Mouse (Mus musculus): ENCODE measurements around the gene Hddc3. TPM values are rescaled to one million over a fixed set of nuclear protein-coding genes. Genes with fewer than 3 reads are reported as not detected.
A peak's percentile ranks its signal among the peaks of the same experiment; 100 is the strongest.

Gene Hddc3
- polyA plus RNA-seq, 1 experiment: 83.3 TPM

DNA sequence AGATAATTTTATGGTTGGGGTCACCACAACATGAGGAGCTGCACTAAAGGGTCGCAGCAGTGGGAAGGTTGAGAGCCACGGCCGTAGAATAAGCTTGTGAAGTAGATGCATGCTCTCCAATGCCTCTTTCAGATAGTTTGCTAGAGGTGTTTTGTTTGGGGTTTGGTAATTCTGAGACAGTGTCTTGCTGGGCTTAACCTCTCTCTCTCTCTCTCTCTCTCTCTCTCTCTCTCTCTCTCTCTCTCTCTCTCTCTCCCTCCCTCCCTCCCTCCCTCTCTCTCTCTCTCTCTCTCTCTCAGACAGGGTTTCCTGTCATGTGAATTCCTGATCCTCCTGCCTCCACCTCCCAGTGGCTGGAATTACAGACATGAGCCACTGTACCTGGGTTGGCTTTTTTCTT lies 31.8 kb downstream of the Hddc3 start:
- Histone ChIP-seq H3ac (ENCODE audit: control insufficient read depth, insufficient read length) (no peak overlapping the region), H3K36me3 (ENCODE audit: control insufficient read depth, insufficient read depth) (no peaks in the 10 kb centered on the region), H3K4me3 (no peak overlapping the region), H3K4me2 (ENCODE audit: low read depth) (peak overlapping the region; percentile 71), H3K27me3 (ENCODE audit: control insufficient read depth, insufficient read depth, insufficient read length) (no peaks in the 10 kb centered on the region), H3K79me2 (ENCODE audit: control insufficient read depth, insufficient read depth) (no peaks in the 10 kb centered on the region)
- TF ChIP-seq REST (IDR thresholded peaks at IDR 0.05; ENCODE audit: insufficient read depth, insufficient read length) (no peak), TCF12 (IDR thresholded peaks at IDR 0.05; ENCODE audit: insufficient read depth, poor library complexity, severe bottlenecking) (no peak), MAX (IDR thresholded peaks at IDR 0.05; ENCODE audit: low read depth) (no peak), E2F4 (IDR thresholded peaks at IDR 0.05; ENCODE audit: insufficient read depth) (no peak), USF1 (IDR thresholded peaks at IDR 0.05; ENCODE audit: low read depth) (no peak), TCF3 (IDR thresholded peaks at IDR 0.05; ENCODE audit: insufficient read length, low read depth) (no peak)

DNA sequence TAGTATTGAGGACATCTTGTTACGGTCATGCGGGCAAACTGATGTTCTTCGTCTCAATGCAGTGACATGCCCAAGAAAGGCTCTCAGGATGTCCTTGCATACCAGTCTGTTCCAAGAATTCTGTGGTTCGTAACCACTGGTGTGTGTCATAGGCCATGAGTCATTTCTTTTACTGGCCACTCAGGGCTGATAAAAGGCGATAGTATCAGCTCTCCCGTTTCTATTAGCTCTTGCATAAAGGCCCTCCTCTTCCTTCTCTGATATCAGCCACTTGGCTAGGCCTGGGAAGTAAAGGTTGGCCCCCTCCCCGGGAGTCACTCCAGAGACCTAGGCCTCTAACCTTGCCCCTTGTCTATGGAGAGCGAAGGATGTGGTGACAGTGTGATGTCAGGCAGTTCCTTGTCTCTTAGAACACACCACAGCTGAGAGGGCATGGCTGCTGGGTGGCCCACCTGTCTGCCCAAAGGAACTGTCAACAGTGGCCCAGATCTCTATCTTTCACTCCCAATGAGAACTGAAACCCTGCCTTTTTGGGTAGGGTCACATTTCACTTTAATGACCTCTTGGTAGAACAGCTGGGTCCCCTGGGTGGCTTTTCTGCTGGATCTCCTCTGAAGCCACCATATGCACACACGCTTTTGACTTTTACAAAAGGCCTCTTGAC lies 32.6 kb downstream of the Hddc3 start:
- peak; percentile 39; the same call in 1 of the 2 replicates for TF ChIP-seq CEBPB (IDR thresholded peaks at IDR 0.05; ENCODE audit: insufficient read depth, poor library complexity, severe bottlenecking)
- TF ChIP-seq MAX (IDR thresholded peaks at IDR 0.05; ENCODE audit: low read depth): no peak
- peak; percentile 81 for TF ChIP-seq SRF (IDR thresholded peaks at IDR 0.05; ENCODE audit: control insufficient read depth, insufficient read length, low read depth)
- TF ChIP-seq E2F4 (IDR thresholded peaks at IDR 0.05; ENCODE audit: insufficient read depth): no peak
- TF ChIP-seq REST (IDR thresholded peaks at IDR 0.05; ENCODE audit: insufficient read depth, insufficient read length): no peak
- no peak for TF ChIP-seq USF1 (IDR thresholded peaks at IDR 0.05; ENCODE audit: low read depth)
- TF ChIP-seq POLR2AphosphoS2 (IDR thresholded peaks at IDR 0.05; ENCODE audit: insufficient read length, low read depth): no peak
- TF ChIP-seq TCF3 (IDR thresholded peaks at IDR 0.05; ENCODE audit: insufficient read length, low read depth): peak; percentile 45
- peak in 2 of 3 experiments; percentile 85 to 97 for TF ChIP-seq MYOD1 (IDR thresholded peaks at IDR 0.05; ENCODE audit: control insufficient read depth in 1 of 3, insufficient read length in 2 of 3, low read depth in 2 of 3)
- TF ChIP-seq TCF12 (IDR thresholded peaks at IDR 0.05; ENCODE audit: insufficient read depth, poor library complexity, severe bottlenecking): no peak
- TF ChIP-seq POLR2A (IDR thresholded peaks at IDR 0.05; ENCODE audit: insufficient read length, low read depth): no peak
- TF ChIP-seq MYOG (IDR thresholded peaks at IDR 0.05; ENCODE audit: control insufficient read depth in 1 of 3, insufficient read depth in 1 of 3, insufficient read length in 2 of 3, low read depth in 2 of 3): peak; percentile 62 to 92 (median 83)
- Histone ChIP-seq H3K27me3 (ENCODE audit: control insufficient read depth, insufficient read depth, insufficient read length) (no peaks in the 10 kb centered on the region), H3K4me2 (ENCODE audit: low read depth) (peak overlapping the region; percentile 71), H3K36me3 (ENCODE audit: control insufficient read depth, insufficient read depth) (no peaks in the 10 kb centered on the region), H3K4me3 (no peak overlapping the region), H3K79me2 (ENCODE audit: control insufficient read depth, insufficient read depth) (no peaks in the 10 kb centered on the region), H3ac (ENCODE audit: control insufficient read depth, insufficient read length) (no peak overlapping the region)

DNA sequence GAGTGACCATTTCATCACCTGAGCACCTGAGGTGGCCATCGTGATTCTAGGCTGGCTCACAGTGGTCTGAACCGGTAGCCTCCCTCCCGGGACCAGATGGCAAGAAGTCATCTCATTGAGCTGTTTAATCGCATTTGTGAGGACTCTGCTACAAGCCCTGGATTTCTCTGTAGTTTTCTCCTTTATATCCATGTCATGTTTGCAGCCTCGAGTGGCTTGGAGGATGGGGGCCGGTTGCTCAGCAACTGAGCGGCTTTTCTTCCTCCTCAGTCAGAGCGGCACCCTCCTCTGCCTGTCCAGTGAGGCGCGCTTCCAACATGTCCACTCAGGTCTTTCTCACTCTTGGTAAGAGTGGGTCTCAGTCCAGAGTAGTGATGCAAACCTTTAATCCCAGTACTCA lies 33.3 kb downstream of the Hddc3 start:
- Histone ChIP-seq H3K27me3 (ENCODE audit: control insufficient read depth, insufficient read depth, insufficient read length) (no peaks in the 10 kb centered on the region), H3K4me2 (ENCODE audit: low read depth) (peak overlapping the region; percentile 71), H3K79me2 (ENCODE audit: control insufficient read depth, insufficient read depth) (no peaks in the 10 kb centered on the region), H3K4me3 (no peak overlapping the region), H3K36me3 (ENCODE audit: control insufficient read depth, insufficient read depth) (no peaks in the 10 kb centered on the region), H3ac (ENCODE audit: control insufficient read depth, insufficient read length) (no peak overlapping the region)
- TF ChIP-seq MYOG (IDR thresholded peaks at IDR 0.05; ENCODE audit: control insufficient read depth in 1 of 3, insufficient read depth in 1 of 3, insufficient read length in 2 of 3, low read depth in 2 of 3) (no peak), REST (IDR thresholded peaks at IDR 0.05; ENCODE audit: insufficient read depth, insufficient read length) (no peak), TCF12 (IDR thresholded peaks at IDR 0.05; ENCODE audit: insufficient read depth, poor library complexity, severe bottlenecking) (no peak), MYOD1 (IDR thresholded peaks at IDR 0.05; ENCODE audit: control insufficient read depth in 1 of 3, insufficient read length in 2 of 3, low read depth in 2 of 3) (no peak), USF1 (IDR thresholded peaks at IDR 0.05; ENCODE audit: low read depth) (no peak), SRF (IDR thresholded peaks at IDR 0.05; ENCODE audit: control insufficient read depth, insufficient read length, low read depth) (no peak), POLR2AphosphoS2 (IDR thresholded peaks at IDR 0.05; ENCODE audit: insufficient read length, low read depth) (no peak), CEBPB (IDR thresholded peaks at IDR 0.05; ENCODE audit: insufficient read depth, poor library complexity, severe bottlenecking) (no peak)

DNA sequence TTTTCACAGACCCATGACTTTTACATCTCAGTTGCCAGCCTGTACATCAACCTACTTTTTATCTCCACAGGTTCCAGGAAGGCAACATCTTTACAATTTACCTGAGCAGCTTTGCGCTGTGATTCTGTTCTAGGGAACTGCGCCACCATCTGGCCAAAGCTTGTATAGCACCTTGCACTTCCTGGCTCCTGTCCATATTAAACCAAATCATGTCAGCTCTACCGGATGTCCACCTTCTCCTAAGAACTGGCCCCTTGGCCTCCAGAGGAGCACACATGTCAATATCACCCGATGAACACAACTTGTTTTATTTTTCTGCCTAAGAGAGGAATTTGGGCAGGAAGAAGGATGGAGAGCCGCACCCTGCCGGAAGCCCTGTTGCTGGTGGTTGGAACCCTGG lies 34.6 kb downstream of the Hddc3 start:
- Histone ChIP-seq H3K79me2 (ENCODE audit: control insufficient read depth, insufficient read depth) (no peaks in the 10 kb centered on the region), H3K4me2 (ENCODE audit: low read depth) (no peak overlapping the region), H3K27me3 (ENCODE audit: control insufficient read depth, insufficient read depth, insufficient read length) (no peaks in the 10 kb centered on the region), H3ac (ENCODE audit: control insufficient read depth, insufficient read length) (no peak overlapping the region), H3K4me3 (no peak overlapping the region), H3K36me3 (ENCODE audit: control insufficient read depth, insufficient read depth) (no peaks in the 10 kb centered on the region)
- TF ChIP-seq USF1 (IDR thresholded peaks at IDR 0.05; ENCODE audit: low read depth): no peak
- no peak for TF ChIP-seq POLR2A (IDR thresholded peaks at IDR 0.05; ENCODE audit: insufficient read length, low read depth)
- TF ChIP-seq MYOG (IDR thresholded peaks at IDR 0.05; ENCODE audit: control insufficient read depth in 1 of 3, insufficient read depth in 1 of 3, insufficient read length in 2 of 3, low read depth in 2 of 3): no peak
- no peak for TF ChIP-seq TCF12 (IDR thresholded peaks at IDR 0.05; ENCODE audit: insufficient read depth, poor library complexity, severe bottlenecking)
- no peak for TF ChIP-seq CEBPB (IDR thresholded peaks at IDR 0.05; ENCODE audit: insufficient read depth, poor library complexity, severe bottlenecking)
- no peak for TF ChIP-seq POLR2AphosphoS2 (IDR thresholded peaks at IDR 0.05; ENCODE audit: insufficient read length, low read depth)
- TF ChIP-seq TCF3 (IDR thresholded peaks at IDR 0.05; ENCODE audit: insufficient read length, low read depth): no peak
- TF ChIP-seq MYOD1 (IDR thresholded peaks at IDR 0.05; ENCODE audit: control insufficient read depth in 1 of 3, insufficient read length in 2 of 3, low read depth in 2 of 3): no peak
- TF ChIP-seq SRF (IDR thresholded peaks at IDR 0.05; ENCODE audit: control insufficient read depth, insufficient read length, low read depth): no peak

DNA sequence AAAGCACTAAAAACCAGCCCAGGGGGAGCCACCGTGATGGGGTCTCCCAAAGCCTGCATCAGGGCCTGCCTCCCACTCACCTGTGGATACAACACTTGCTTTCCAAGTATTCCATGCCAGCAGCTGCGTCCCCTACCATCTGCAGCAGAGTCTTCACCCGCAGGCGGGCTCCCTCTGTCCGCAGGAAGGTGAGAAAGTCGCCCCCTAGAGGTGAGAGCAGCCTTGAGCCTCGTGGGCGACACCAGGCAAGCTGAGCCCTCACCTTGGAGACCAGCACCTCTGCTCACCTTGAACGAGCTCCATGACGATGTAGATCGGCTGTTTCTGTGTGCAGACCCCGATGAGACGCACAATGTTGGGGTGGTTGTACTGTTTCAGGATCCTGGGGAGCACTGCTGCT lies 36.6 kb downstream of the Hddc3 start:
- Histone ChIP-seq H3K36me3 (ENCODE audit: control insufficient read depth, insufficient read depth) (no peaks in the 10 kb centered on the region), H3K4me2 (ENCODE audit: low read depth) (no peak overlapping the region), H3ac (ENCODE audit: control insufficient read depth, insufficient read length) (no peak overlapping the region), H3K4me3 (no peak overlapping the region), H3K27me3 (ENCODE audit: control insufficient read depth, insufficient read depth, insufficient read length) (no peaks in the 10 kb centered on the region), H3K79me2 (ENCODE audit: control insufficient read depth, insufficient read depth) (no peaks in the 10 kb centered on the region)
- TF ChIP-seq MYOD1 (IDR thresholded peaks at IDR 0.05; ENCODE audit: control insufficient read depth in 1 of 3, insufficient read length in 2 of 3, low read depth in 2 of 3) (no peak), MAX (IDR thresholded peaks at IDR 0.05; ENCODE audit: low read depth) (no peak), POLR2A (IDR thresholded peaks at IDR 0.05; ENCODE audit: insufficient read length, low read depth) (no peak), MYOG (IDR thresholded peaks at IDR 0.05; ENCODE audit: control insufficient read depth in 1 of 3, insufficient read depth in 1 of 3, insufficient read length in 2 of 3, low read depth in 2 of 3) (no peak), SRF (IDR thresholded peaks at IDR 0.05; ENCODE audit: control insufficient read depth, insufficient read length, low read depth) (no peak), TCF12 (IDR thresholded peaks at IDR 0.05; ENCODE audit: insufficient read depth, poor library complexity, severe bottlenecking) (no peak), USF1 (IDR thresholded peaks at IDR 0.05; ENCODE audit: low read depth) (no peak), REST (IDR thresholded peaks at IDR 0.05; ENCODE audit: insufficient read depth, insufficient read length) (no peak), TCF3 (IDR thresholded peaks at IDR 0.05; ENCODE audit: insufficient read length, low read depth) (no peak)

Data from myocyte (in vitro differentiated cells).